Mouse (Mus musculus): ENCODE measurements around the gene Akr1b3.
A peak's percentile ranks its signal among the peaks of the same experiment; 100 is the strongest.
"Not testable (repeated sequence)": the region's sequence is repeated elsewhere in the genome, so short reads cannot be mapped to it uniquely, and the experiment has no call there.

Gene Akr1b3

GRCm38 (mm10) chr6:34316854-34317771 lies at the start of gene Akr1b3:
TSS of gene Akr1b3 (minus strand) at chr6:34317478.
- peak; percentile 96 for DNase-seq (ENCODE audit: extremely low read depth, low read depth)

GRCm38 (mm10) chr6:34364217-34365136 lies 47.2 kb upstream of the Akr1b3 start:
- no peak for DNase-seq (ENCODE audit: extremely low read depth, low read depth)

GRCm38 (mm10) chr6:34355841-34356240 lies 38.6 kb upstream of the Akr1b3 start:
- no peak for DNase-seq (ENCODE audit: extremely low read depth, low read depth)

GRCm38 (mm10) chr6:34355349-34355747 lies 38.1 kb upstream of the Akr1b3 start:
- no peak for DNase-seq (ENCODE audit: extremely low read depth, low read depth)

DNA sequence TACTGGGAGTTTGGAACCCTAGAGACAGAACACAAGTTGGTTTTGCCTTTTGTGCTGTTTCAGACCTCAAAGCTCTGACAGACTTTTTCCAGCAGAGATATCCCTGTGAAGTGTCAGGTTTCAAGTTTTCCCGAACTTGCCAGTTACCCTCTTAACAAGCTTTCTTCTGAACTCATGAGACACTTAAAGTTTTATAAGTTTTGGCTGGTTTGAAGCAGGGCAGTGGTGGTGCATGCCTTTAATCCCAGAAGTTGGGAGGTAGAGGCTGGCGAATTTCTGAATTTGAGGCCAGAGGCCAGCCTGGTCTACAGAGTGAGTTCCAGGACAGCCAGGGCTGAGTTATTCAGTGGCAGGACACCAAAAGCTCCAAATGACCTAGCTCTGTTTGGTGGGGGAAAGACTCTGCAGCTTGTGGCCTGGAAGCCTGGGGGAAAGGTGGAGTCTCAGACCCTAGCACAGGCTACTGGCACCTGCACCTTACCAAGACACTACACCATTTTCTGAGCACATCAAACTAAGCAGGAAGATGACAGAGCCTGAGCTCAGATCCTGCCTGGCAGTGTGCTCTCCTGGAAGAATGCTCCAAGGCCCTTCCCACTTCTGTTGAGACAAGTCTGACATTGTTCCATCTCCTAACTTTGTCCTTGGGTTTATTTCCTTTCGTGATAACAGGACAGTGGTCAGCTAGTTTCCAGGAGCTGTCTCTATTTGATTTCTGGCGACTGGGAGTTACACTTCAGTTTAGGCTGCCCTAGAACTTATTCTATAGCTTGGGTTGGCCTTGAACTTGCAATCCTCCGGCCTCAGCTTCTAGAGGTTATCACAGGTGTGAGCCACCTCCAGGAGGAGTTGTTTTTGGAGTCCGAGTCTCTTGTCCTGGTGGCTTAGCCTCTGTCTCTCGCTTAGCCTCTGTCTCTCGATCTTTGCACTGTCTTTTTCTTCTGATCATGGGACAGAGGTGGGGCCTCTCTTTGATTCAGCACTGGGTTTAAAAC lies 37.4 kb upstream of the Akr1b3 start:
- DNase-seq (ENCODE audit: extremely low read depth, low read depth), result no peak

- no peak for DNase-seq (ENCODE audit: extremely low read depth, low read depth)
Measured at GRCm38 (mm10) chr6:34353658-34354353, 36.5 kb upstream of the Akr1b3 start, which contains the start of gene Akr1b8. TSS of gene Akr1b8 (plus strand) at chr6:34354119.

DNA sequence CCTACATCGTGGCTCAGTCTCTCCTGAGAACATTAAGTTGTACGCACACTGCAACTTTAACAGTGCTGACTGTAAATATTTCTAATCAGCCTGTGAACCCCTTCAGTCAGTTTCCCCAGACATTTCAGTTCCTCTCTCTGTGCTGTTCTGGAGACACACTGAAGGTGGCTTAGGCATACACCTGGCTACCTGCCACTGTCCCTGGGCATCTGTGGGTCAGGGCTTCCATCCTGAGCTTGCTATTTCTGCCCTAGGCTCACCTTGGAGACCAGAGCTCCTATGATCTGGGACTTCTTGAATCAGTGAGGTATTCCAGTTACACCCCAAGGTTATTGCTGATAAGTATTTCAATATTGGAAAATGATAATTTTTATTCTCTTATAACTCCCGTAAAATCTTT lies 35.1 kb upstream of the Akr1b3 start:
- DNase-seq (ENCODE audit: extremely low read depth, low read depth), result no peak

DNA sequence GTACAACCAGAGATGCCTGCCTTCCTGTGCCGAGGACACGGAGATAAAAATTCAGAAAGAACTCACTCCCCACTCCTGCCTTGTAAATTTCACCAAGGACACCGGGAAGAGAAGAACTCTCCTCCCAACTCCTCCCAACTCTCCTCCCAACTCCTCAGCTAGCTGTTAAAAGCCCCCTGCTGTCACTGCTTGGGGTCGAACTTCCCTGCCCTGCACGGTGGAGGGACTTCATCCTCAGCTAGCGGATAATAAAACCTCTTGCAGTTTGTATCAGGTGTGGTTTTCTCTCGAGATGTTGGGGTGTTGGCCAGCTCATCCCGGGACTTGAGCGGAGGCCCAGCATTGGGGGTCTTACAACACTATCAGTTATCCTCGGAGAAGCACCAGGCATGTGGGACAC lies 34.2 kb upstream of the Akr1b3 start:
- not testable (repeated sequence) for DNase-seq (ENCODE audit: extremely low read depth, low read depth)

GRCm38 (mm10) chr6:34350037-34350699 lies 32.9 kb upstream of the Akr1b3 start:
- DNase-seq (ENCODE audit: extremely low read depth, low read depth), result no peak

DNA sequence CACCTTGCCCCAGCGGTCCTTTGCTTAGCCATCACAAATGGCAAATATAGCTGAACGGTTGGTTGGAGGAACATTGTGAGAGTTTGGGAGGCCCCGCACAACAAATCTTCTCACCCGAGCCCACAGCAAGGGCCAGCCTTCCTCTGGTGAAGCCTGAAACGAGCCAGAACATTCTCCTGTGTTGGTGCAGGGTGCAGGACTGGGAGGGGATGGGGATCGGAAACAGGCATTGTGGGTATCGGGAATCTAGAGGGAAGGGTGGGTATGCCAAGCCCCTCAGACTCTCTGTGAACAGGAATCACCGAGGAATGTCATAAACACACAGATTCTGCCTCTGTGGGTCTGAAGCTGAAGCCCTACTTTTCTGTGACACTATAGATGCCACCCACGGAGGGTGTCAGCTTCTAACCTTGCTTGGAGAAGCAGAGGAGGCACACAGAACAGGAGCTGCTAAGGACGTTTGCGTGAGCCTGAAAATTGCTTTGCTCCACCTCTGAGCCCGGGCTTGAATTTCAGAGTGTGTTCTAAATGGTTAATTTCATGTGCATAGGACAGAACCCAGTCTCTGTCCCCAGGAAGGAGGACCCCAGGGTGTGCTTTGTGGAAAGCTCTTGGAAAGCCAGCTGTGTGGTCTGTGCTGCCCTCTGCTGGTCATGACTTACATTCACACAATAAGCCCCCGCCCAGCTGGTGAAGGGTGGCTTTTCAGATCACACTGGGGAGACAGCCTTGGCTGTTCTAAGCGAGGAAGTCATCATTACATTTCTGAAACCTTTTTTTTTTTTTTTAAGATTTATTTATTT lies 29.0 kb upstream of the Akr1b3 start:
- DNase-seq (ENCODE audit: extremely low read depth, low read depth), result peak; percentile 21

GRCm38 (mm10) chr6:34344935-34345334 lies 27.7 kb upstream of the Akr1b3 start:
- no peak for DNase-seq (ENCODE audit: extremely low read depth, low read depth)

DNA sequence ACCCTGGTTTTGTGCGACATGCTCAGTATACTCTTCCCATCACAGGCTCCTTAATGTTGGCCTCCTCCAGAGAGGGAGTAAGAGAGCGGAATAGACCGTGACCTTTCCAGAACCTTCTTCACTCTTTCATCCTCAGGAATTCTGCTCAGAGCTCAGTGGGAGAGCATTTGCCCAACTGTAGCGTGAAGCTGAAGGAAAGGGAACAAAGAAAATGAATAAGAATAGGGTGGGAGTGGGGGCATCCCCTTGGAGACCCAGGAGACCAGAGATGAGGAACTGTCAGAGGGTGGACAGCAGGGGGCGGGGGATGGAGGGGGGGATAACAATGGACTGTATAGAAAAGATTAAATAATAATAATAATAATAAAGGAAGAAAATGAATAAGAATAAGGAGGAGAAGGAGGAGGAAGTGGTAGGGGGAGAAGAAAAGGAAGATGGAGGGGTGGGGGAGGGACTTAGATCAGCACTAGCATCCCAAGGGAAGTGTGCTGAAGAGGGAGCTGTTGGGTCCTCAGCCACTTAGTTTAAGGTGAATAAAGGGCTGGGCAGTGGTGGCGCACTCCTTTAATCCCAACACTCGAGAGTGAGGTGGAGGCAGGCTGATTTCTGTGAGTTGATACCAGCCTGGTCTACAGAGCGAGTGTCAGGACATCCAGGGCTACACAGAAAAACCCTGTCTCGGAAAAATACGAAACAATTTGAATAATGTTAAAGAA lies 27.0 kb upstream of the Akr1b3 start:
- no peak for DNase-seq (ENCODE audit: extremely low read depth, low read depth)

DNA sequence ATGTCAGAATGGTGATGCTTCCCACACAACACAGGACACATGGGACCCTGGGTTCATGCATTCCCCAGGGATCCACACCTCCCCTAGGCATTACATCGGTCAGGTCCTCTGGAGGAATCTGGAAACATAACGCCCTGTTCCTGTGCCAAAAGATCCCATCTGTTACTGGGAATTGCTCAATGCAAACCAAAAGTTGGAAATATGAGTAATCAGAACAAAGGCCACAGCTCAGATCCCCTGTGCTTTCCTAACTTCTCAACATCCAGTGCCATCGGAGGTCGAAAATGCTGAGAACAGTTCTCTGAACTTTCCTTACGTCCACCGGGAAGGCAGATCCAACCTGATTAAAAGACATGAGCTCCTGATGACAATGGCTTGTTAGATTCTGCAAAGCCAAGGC lies 26.1 kb upstream of the Akr1b3 start:
- DNase-seq (ENCODE audit: extremely low read depth, low read depth), result no peak

DNA sequence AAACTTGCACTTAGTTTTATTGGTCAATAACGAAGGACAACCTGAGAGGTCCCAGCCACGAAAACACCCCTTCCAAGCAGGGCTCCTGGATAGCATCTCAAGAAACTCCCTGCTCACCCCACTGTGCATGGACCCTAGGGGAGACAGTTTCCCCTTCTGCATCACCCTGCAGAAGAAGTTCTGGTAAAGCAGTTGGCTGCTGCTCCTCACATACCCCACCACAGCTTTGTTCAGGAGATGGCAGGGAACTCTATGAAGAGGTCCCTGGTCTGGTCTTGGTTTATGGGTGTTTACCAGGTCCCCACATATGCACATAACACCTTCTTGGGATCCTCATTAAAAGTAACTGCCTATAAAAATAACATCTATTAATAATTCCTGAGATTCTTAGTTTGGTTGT lies 25.2 kb upstream of the Akr1b3 start:
- no peak for DNase-seq (ENCODE audit: extremely low read depth, low read depth)

- DNase-seq (ENCODE audit: extremely low read depth, low read depth), result no peak
Measured at GRCm38 (mm10) chr6:34341991-34342390, 24.7 kb upstream of the Akr1b3 start.

DNA sequence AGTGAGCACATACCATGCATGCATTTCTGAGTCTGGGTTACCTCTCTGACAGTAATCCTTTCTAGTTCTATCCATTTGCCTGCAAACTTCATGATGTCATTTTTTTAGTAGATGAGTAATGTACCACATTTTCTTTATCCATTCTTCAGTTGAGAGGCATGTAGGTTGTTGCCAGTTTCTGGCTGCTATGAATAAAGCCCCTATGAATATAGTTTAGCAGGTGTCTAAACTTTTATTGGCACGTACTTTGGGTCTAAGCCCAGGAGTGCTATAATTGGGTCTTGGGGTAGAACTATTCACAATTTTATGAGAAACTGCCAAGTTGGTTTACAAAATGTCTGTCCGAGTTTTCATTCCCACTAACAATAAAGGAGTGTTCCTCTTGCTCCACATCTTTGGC lies 20.5 kb upstream of the Akr1b3 start:
- DNase-seq (ENCODE audit: extremely low read depth, low read depth), result no peak

DNA sequence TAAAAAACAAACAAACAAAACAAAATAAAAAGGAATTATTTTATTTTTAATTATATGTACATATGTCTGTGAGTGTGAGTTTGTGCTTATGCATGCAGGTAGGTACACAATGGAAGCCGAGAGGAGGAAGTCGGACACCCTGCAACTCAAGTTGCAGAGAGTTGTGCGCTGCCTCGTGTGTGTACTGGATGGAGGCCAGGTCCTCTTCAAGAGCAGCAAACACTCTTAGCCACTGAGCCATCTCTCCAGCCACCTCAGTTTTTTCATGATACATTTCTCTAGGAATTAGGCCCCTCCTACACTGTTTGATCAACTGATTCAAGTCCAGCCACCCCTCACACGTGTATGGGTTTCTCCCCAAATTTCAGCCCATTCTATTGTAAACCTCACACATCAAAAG lies 17.4 kb upstream of the Akr1b3 start:
- no peak for DNase-seq (ENCODE audit: extremely low read depth, low read depth)

- DNase-seq (ENCODE audit: extremely low read depth, low read depth), result not testable (repeated sequence)
Measured at GRCm38 (mm10) chr6:34331804-34332203, 14.5 kb upstream of the Akr1b3 start.
